Mouse (Mus musculus) right cerebral cortex, adult 2 months (tissue): ENCODE results near the gene Bptf.
"Not testable (repeated sequence)": the region's sequence is repeated elsewhere in the genome, so short reads cannot be mapped to it uniquely, and the experiment has no call there.

ENCODE experiments used
- DNase-seq, 2 experiments: peaks; one replicate each; pipeline ENCODE4 v3.0.0; 2021 to 2022; ENCODE audit warnings: low spot score in 2 of 2

The Bptf gene

GRCm38 (mm10) chr11:107057391-107057790 lies 74.5 kb downstream of the Bptf start:
- DNase-seq = no peak

GRCm38 (mm10) chr11:107054870-107055269 lies 77.1 kb downstream of the Bptf start:
- DNase-seq = no peak

GRCm38 (mm10) chr11:107046766-107047620 lies 84.9 kb downstream of the Bptf start:
- DNase-seq = no peak

- no peak for DNase-seq
Observed at GRCm38 (mm10) chr11:107045546-107045945, 86.4 kb downstream of the Bptf start.

- DNase-seq = peak; percentile 75 to 81
Observed at GRCm38 (mm10) chr11:107044321-107044720, 87.6 kb downstream of the Bptf start.

GRCm38 (mm10) chr11:107043361-107043760 lies 88.6 kb downstream of the Bptf start:
- no peak for DNase-seq

- no peak for DNase-seq
Observed at GRCm38 (mm10) chr11:107041396-107041795, 90.5 kb downstream of the Bptf start.

- DNase-seq = no peak
Observed at GRCm38 (mm10) chr11:107039417-107039816, 92.5 kb downstream of the Bptf start.

- DNase-seq = no peak
Observed at GRCm38 (mm10) chr11:107034085-107034810, 97.7 kb downstream of the Bptf start.

- DNase-seq = no peak
Observed at GRCm38 (mm10) chr11:107031635-107032034, 100.3 kb downstream of the Bptf start.

- no peak for DNase-seq
Observed at GRCm38 (mm10) chr11:107029536-107029935, 102.4 kb downstream of the Bptf start.

GRCm38 (mm10) chr11:107028754-107029153 lies 103.2 kb downstream of the Bptf start:
- DNase-seq = no peak

- DNase-seq = no peak
Observed at GRCm38 (mm10) chr11:107028275-107028618, 103.7 kb downstream of the Bptf start.

GRCm38 (mm10) chr11:107027431-107028274 lies 104.3 kb downstream of the Bptf start:
- DNase-seq = peak; percentile 81 to 88

GRCm38 (mm10) chr11:107026554-107027430 lies 105.1 kb downstream of the Bptf start:
- no peak for DNase-seq

- no peak for DNase-seq
Observed at GRCm38 (mm10) chr11:107025411-107026321, 106.3 kb downstream of the Bptf start, which contains the start of gene 1810010H24Rik. Gene 1810010H24Rik (plus strand): TSS chr11:107025681.

- no peak for DNase-seq
Observed at GRCm38 (mm10) chr11:107024406-107024805, 107.5 kb downstream of the Bptf start.

GRCm38 (mm10) chr11:107022050-107022683 lies 109.8 kb downstream of the Bptf start:
- no peak for DNase-seq

GRCm38 (mm10) chr11:107019722-107020121 lies 112.2 kb downstream of the Bptf start:
- DNase-seq = not testable (repeated sequence)
